Mouse (Mus musculus) MEL-GATA-1-ER (cell line): ENCODE data around the gene Efcab5.
A peak's percentile ranks its signal among the peaks of the same experiment; 100 is the strongest.
"Not testable (repeated sequence)": the region's sequence is repeated elsewhere in the genome, so short reads cannot be mapped to it uniquely, and the experiment has no call there.

ENCODE experiments used
- DNase-seq: peaks from one replicate; pipeline ENCODE4 v3.0.0-alpha.2; 2012; ENCODE audit warnings: low read depth; ENCODE audit errors: extremely low read depth

Gene Efcab5

GRCm38 (mm10) chr11:77179771-77180170 lies 9.0 kb downstream of the Efcab5 start:
- no peak for DNase-seq

GRCm38 (mm10) chr11:77174531-77174930 lies 14.2 kb downstream of the Efcab5 start:
- DNase-seq, result no peak

GRCm38 (mm10) chr11:77173731-77174130 lies 15.0 kb downstream of the Efcab5 start:
- no peak for DNase-seq

GRCm38 (mm10) chr11:77160744-77161143 lies 28.0 kb downstream of the Efcab5 start:
- DNase-seq, result no peak

- no peak for DNase-seq
These were observed 28.4 kb downstream of the Efcab5 start for GRCm38 (mm10) chr11:77160341-77160740.

GRCm38 (mm10) chr11:77154214-77154613 lies 34.6 kb downstream of the Efcab5 start:
- DNase-seq, result no peak

- DNase-seq, result no peak
These were observed 38.0 kb downstream of the Efcab5 start for GRCm38 (mm10) chr11:77150806-77151205.

- DNase-seq, result not testable (repeated sequence)
These were observed 38.8 kb downstream of the Efcab5 start for GRCm38 (mm10) chr11:77149783-77150630.

GRCm38 (mm10) chr11:77148774-77149173 lies 40.0 kb downstream of the Efcab5 start:
- DNase-seq, result no peak

GRCm38 (mm10) chr11:77147753-77148152 lies 41.0 kb downstream of the Efcab5 start:
- DNase-seq, result no peak

GRCm38 (mm10) chr11:77145423-77145822 lies 43.3 kb downstream of the Efcab5 start:
- no peak for DNase-seq

GRCm38 (mm10) chr11:77141938-77142337 lies 46.8 kb downstream of the Efcab5 start:
- peak; percentile 92 for DNase-seq

GRCm38 (mm10) chr11:77139976-77140375 lies 48.8 kb downstream of the Efcab5 start:
- peak; percentile 66 for DNase-seq

- no peak for DNase-seq
These were observed 55.3 kb downstream of the Efcab5 start for GRCm38 (mm10) chr11:77133450-77133849.

- peak; percentile 37 for DNase-seq
These were observed 56.2 kb downstream of the Efcab5 start for GRCm38 (mm10) chr11:77132580-77132979.

- no peak for DNase-seq
These were observed 60.2 kb downstream of the Efcab5 start for GRCm38 (mm10) chr11:77128562-77128961.

GRCm38 (mm10) chr11:77111141-77111540 lies 77.6 kb downstream of the Efcab5 start:
- DNase-seq, result no peak

GRCm38 (mm10) chr11:77108442-77108841 lies 80.3 kb downstream of the Efcab5 start:
- no peak for DNase-seq

GRCm38 (mm10) chr11:77107872-77108271 lies 80.9 kb downstream of the Efcab5 start:
- not testable (repeated sequence) for DNase-seq

- no peak for DNase-seq
These were observed 81.8 kb downstream of the Efcab5 start for GRCm38 (mm10) chr11:77106961-77107360.

- DNase-seq, result peak; percentile 49
These were observed 88.4 kb downstream of the Efcab5 start for GRCm38 (mm10) chr11:77100137-77100937.

GRCm38 (mm10) chr11:77098332-77098972 lies 90.3 kb downstream of the Efcab5 start:
- DNase-seq, result no peak
